In genomic region chr19:53105374-53106090, GRCm38 (mm10) we compare ENCODE assay signal across 8 mouse cellular contexts. TPM values are rescaled to one million over a fixed set of nuclear protein-coding genes. Genes with fewer than 3 reads are reported as not detected.
A peak's percentile ranks its signal among the peaks of the same experiment; 100 is the strongest.
DNase-seq lines count a peak whose midpoint lies in the region; ATAC-seq lines count a peak whose summit lies in the region.

No protein-coding gene starts in this region.

- H3K9me3 ChIP-seq in heart, embryonic 16.5 days (replicated peaks; ENCODE audit: control insufficient read depth, low read length): no peaks in the 10 kb centered on the region
- no peaks in the 10 kb centered on the region for H3K9me3 ChIP-seq in limb, embryonic 12.5 days
- no peaks in the 10 kb centered on the region for H3K9me3 ChIP-seq in neural tube, embryonic 13.5 days

- H3K36me3 ChIP-seq in heart, embryonic 16.5 days (ENCODE audit: control insufficient read depth, insufficient read depth): no peaks in the 10 kb centered on the region
- no peaks in the 10 kb centered on the region for H3K36me3 ChIP-seq in limb, embryonic 12.5 days
- H3K36me3 ChIP-seq in neural tube, embryonic 13.5 days: no peaks in the 10 kb centered on the region

- H3K27ac ChIP-seq in heart, embryonic 16.5 days (ENCODE audit: low read length): peak overlapping the region; percentile 57
- no peak overlapping the region for H3K27ac ChIP-seq in limb, embryonic 12.5 days
- no peak overlapping the region for H3K27ac ChIP-seq in neural tube, embryonic 13.5 days (replicated peaks)

- WGBS in heart, embryonic 16.5 days: 40% methylated on average over 26 of the region's 26 CpGs
- WGBS in limb, embryonic 12.5 days: 50% methylated on average over 26 of the region's 26 CpGs
- 49% methylated on average over 26 of the region's 26 CpGs for WGBS in neural tube, embryonic 13.5 days

- ATAC-seq in common myeloid progenitor, adult 5-6 weeks (replicated peaks; ENCODE audit: low read depth, poor library complexity, severe bottlenecking): 0 out of 2 replicates have a peak, but pooled peaks have one; percentile 7
- peak; percentile 76 for ATAC-seq in heart, embryonic 16.5 days (replicated peaks; ENCODE audit: extremely low read depth, insufficient read depth, low FRiP score)
- no peak for ATAC-seq in limb, embryonic 12.5 days (ENCODE audit: insufficient number of reproducible peaks, insufficient read depth, low FRiP score, low TSS enrichment, low read depth)
- ATAC-seq in neural tube, embryonic 13.5 days (ENCODE audit: low read depth): no peak

- no peaks in the 10 kb centered on the region for H3K27me3 ChIP-seq in heart, embryonic 16.5 days (ENCODE audit: control insufficient read depth, insufficient read depth, low read length)
- H3K27me3 ChIP-seq in limb, embryonic 12.5 days: no peaks in the 10 kb centered on the region
- no peaks in the 10 kb centered on the region for H3K27me3 ChIP-seq in neural tube, embryonic 13.5 days

- H3K4me1 ChIP-seq in heart, embryonic 16.5 days (ENCODE audit: control insufficient read depth, insufficient read depth, low read length): peaks cover 13% of the 10 kb centered on the region; the same call in 1 of the 2 replicates
- peaks cover 7% of the 10 kb centered on the region for H3K4me1 ChIP-seq in limb, embryonic 12.5 days (replicated peaks)
- H3K4me1 ChIP-seq in neural tube, embryonic 13.5 days (replicated peaks): peaks cover 9% of the 10 kb centered on the region; the same call in 1 of the 2 replicates

- H3K4me3 ChIP-seq in heart, embryonic 16.5 days (ENCODE audit: low read length): peak overlapping the region; percentile 11; the same call in 1 of the 2 replicates
- no peak overlapping the region for H3K4me3 ChIP-seq in limb, embryonic 12.5 days (replicated peaks)
- H3K4me3 ChIP-seq in neural tube, embryonic 13.5 days: no peak overlapping the region

- peak overlapping the region; percentile 26; the same call in 1 of the 2 replicates for H3K9ac ChIP-seq in heart, embryonic 16.5 days (ENCODE audit: low read length)
- H3K9ac ChIP-seq in limb, embryonic 12.5 days (replicated peaks): no peak overlapping the region
- no peak overlapping the region for H3K9ac ChIP-seq in neural tube, embryonic 13.5 days

- peak overlapping the region; percentile 60 for H3K4me2 ChIP-seq in heart, embryonic 16.5 days (ENCODE audit: low read depth, low read length)
- H3K4me2 ChIP-seq in limb, embryonic 12.5 days: peak overlapping the region; percentile 13; the same call in 1 of the 2 replicates
- H3K4me2 ChIP-seq in neural tube, embryonic 13.5 days: peak overlapping the region; percentile 23; the same call in 1 of the 2 replicates

- intact Hi-C loops in left cerebral cortex, postnatal 25 days (cut with DNase I): no loop called here

- DNase-seq in heart, adult 11 months: peak; percentile 95
- no peak for DNase-seq in heart, adult 8-10 months (ENCODE audit: low spot score)
- no peak for DNase-seq in cerebellum, postnatal 14 days
- DNase-seq in left cerebral cortex, postnatal 25 days (ENCODE audit: low spot score in 2 of 2): no peak

RNA-seq across cellular contexts. Expression of gene Add3, which starts 34.7 kb away (rescaled TPM):
- 10 to 100 TPM; 35.7 to 51.4 (median 39.9) TPM for total RNA-seq in heart, adult 8-10 months (2022)
- 61.2 and 65.6 TPM in 2 replicates for total RNA-seq in common myeloid progenitor, adult 5-6 weeks (2017)
- polyA plus RNA-seq in heart, embryonic 16.5 days (2015; fragmentation: Nextera tagmentation; extraction: Ambion mirVana): 107 and 109 TPM in 2 replicates
- 80.5 and 83.8 TPM in 2 replicates for polyA plus RNA-seq in limb, embryonic 12.5 days (2016; fragmentation: Nextera tagmentation; extraction: Ambion mirVana)
- 35.6 and 39.2 TPM in 2 replicates for polyA plus RNA-seq in neural tube, embryonic 13.5 days (2015; fragmentation: Nextera tagmentation; extraction: Ambion mirVana)
- total RNA-seq in left cerebral cortex, postnatal 25 days (2021): 10 to 100 TPM; 80.6 to 86.6 TPM

Comparison
In these comparisons a context has a peak if more than half of its experiments do, and no peak if none do; other contexts are left out.
1. ATAC-seq: peak in common myeloid progenitor, adult 5-6 weeks (single experiment) and heart, embryonic 16.5 days (single experiment); none in limb, embryonic 12.5 days (single experiment) and neural tube, embryonic 13.5 days (single experiment).
2. Peak in every context shown above with its lines, with median percentiles within 50 percentile points of each other: H3K4me2 ChIP-seq.